Mouse (Mus musculus) adipocyte (in vitro differentiated cells): ENCODE results near the gene Limd2.
A peak's percentile ranks its signal among the peaks of the same experiment; 100 is the strongest.

Experiments
- DNase-seq: peaks from one replicate; pipeline ENCODE4 v3.0.0-alpha.2; 2016; ENCODE audit warnings: low spot score

Gene Limd2

GRCm38 (mm10) chr11:106173228-106173627 lies 12.6 kb upstream of the Limd2 start:
- no peak for DNase-seq

GRCm38 (mm10) chr11:106170807-106171206 lies 10.1 kb upstream of the Limd2 start:
- no peak for DNase-seq

GRCm38 (mm10) chr11:106167435-106167834 lies 6.8 kb upstream of the Limd2 start:
- no peak for DNase-seq

GRCm38 (mm10) chr11:106164601-106165180 lies 4.0 kb upstream of the Limd2 start:
- no peak for DNase-seq

GRCm38 (mm10) chr11:106163546-106163945 lies 2.9 kb upstream of the Limd2 start:
- no peak for DNase-seq

- no peak for DNase-seq
Measured at GRCm38 (mm10) chr11:106162237-106162636, 1.6 kb upstream of the Limd2 start.

GRCm38 (mm10) chr11:106159921-106160840 lies 479 bp downstream of the Limd2 start:
- peak; percentile 19 for DNase-seq

- DNase-seq, result no peak
Measured at GRCm38 (mm10) chr11:106159216-106159920, 1.3 kb downstream of the Limd2 start.

- no peak for DNase-seq
Measured at GRCm38 (mm10) chr11:106158930-106159215, 1.8 kb downstream of the Limd2 start.

GRCm38 (mm10) chr11:106158081-106158929 lies 2.4 kb downstream of the Limd2 start:
- DNase-seq, result peak; percentile 72

- peak; percentile 54 for DNase-seq
Measured at GRCm38 (mm10) chr11:106157154-106157553, 3.5 kb downstream of the Limd2 start.

- DNase-seq, result no peak
Measured at GRCm38 (mm10) chr11:106156257-106156656, 4.4 kb downstream of the Limd2 start.

- DNase-seq, result no peak
Measured at GRCm38 (mm10) chr11:106155761-106156160, 4.9 kb downstream of the Limd2 start.

GRCm38 (mm10) chr11:106154770-106155169 lies 5.9 kb downstream of the Limd2 start:
- DNase-seq, result no peak

- no peak for DNase-seq
Measured at GRCm38 (mm10) chr11:106154091-106154490, 6.6 kb downstream of the Limd2 start.

- no peak for DNase-seq
Measured at GRCm38 (mm10) chr11:106152132-106152531, 8.5 kb downstream of the Limd2 start.

GRCm38 (mm10) chr11:106151219-106151618 lies 9.4 kb downstream of the Limd2 start:
- DNase-seq, result no peak

GRCm38 (mm10) chr11:106134580-106135528 lies 25.8 kb downstream of the Limd2 start:
- peak; percentile 97 for DNase-seq

GRCm38 (mm10) chr11:106132516-106132915 lies 28.1 kb downstream of the Limd2 start:
- DNase-seq, result no peak

- no peak for DNase-seq
Measured at GRCm38 (mm10) chr11:106129477-106129876, 31.2 kb downstream of the Limd2 start.
